Mouse (Mus musculus): ENCODE measurements around the gene Lamc2. TPM values are rescaled to one million over a fixed set of nuclear protein-coding genes. Genes with fewer than 3 reads are reported as not detected.
A peak's percentile ranks its signal among the peaks of the same experiment; 100 is the strongest.

Gene Lamc2
- 0.47 and 0.94 TPM in 2 replicates for polyA plus RNA-seq (2016; fragmentation: Nextera tagmentation; extraction: Ambion mirVana)

DNA sequence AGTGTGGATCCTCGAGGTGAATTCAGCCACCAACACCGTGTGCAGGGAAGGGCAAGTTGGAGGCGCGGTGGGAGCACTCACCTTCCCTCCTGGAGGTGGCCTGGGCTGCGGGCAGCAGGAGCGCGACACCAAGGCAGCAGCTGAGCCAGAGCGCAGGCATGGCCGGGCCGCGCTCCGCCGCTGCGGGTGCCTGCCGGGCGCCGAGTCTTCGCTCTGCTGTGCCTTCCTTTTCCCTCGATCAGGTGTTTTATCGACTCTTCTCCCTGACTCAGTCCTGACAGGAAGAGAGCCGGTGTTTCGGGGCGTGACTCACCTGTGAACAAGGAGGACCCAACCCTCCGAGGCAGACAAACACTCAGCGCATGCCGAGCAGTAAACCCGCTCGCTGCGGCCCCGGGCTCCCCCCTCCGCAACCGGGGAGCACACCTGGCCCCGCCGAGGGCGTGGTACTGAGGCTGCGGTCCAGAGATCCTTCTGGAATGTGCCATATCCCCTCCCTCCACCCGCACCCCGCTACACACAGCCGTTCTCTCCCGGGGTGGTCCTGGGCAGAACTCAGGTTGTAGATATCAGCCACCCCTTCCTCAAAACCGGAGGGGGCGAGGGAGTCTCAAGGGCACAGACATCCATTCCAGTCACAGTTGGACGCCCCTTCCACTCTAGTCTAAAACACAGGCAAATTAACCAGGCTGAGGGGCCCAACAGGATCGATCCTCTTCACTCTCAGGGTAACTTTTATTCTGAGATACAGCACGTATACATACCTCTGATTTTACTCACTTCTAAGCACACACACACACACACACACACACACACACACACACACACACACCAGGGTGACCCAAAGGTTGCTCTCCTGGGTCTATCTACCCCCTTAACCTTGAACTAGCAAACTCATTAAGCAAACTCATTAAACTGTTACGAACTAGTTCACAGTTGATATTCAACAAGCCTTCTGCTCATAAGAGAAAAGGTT is at the start of gene Lamc2:
Gene Lamc2, minus strand, starts transcription at position 620 of the 976 bp plus-strand sequence.
- H3K9ac ChIP-seq: peak within 1 kb of the TSS; percentile 8; the same call in 1 of the 2 replicates
- 2% methylated on average over 46 of the region's 46 CpGs for WGBS
- ATAC-seq (ENCODE audit: low FRiP score): peak; percentile 51; the same call in 1 of the 2 replicates
- no peak within 1 kb of the TSS for H3K27ac ChIP-seq
- H3K36me3 ChIP-seq (replicated peaks): no peaks in the 10 kb centered on the region
- H3K27me3 ChIP-seq: peaks cover 59% of the 10 kb centered on the region
- H3K4me2 ChIP-seq: peak within 1 kb of the TSS; percentile 60
- no peaks in the 10 kb centered on the region for H3K9me3 ChIP-seq
- H3K4me1 ChIP-seq: peaks cover 15% of the 10 kb centered on the region
- peak within 1 kb of the TSS; percentile 33 for H3K4me3 ChIP-seq (replicated peaks)

DNA sequence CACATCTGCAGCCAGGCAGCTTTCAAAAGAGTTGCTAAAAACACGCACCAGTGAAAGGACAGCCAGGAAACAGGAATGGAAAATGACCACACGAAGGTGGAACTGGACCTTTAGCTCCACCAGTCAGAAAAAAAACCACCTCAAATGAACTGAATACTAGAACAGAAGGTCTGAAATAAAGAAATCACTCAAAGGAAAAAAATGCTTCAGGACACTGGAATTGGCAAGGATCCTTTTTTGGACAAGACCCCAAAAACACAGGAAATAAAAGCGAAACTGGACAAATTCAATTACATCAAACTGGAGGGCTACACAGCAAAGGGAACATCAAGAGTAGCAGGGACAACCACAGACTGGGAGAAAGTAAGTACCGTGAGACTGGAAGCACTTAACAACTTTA is 49.3 kb upstream of the Lamc2 start:
- H3K9ac ChIP-seq: no peak overlapping the region
- peaks cover 37% of the 10 kb centered on the region for H3K36me3 ChIP-seq (replicated peaks)
- no peak overlapping the region for H3K27ac ChIP-seq
- no peaks in the 10 kb centered on the region for H3K27me3 ChIP-seq
- H3K4me3 ChIP-seq (replicated peaks): no peak overlapping the region
- H3K4me1 ChIP-seq: no peaks in the 10 kb centered on the region
- no peak overlapping the region for H3K4me2 ChIP-seq
- ATAC-seq (ENCODE audit: low FRiP score): no peak
- 85% methylated on average over 4 of the region's 4 CpGs for WGBS
- H3K9me3 ChIP-seq: no peaks in the 10 kb centered on the region

DNA sequence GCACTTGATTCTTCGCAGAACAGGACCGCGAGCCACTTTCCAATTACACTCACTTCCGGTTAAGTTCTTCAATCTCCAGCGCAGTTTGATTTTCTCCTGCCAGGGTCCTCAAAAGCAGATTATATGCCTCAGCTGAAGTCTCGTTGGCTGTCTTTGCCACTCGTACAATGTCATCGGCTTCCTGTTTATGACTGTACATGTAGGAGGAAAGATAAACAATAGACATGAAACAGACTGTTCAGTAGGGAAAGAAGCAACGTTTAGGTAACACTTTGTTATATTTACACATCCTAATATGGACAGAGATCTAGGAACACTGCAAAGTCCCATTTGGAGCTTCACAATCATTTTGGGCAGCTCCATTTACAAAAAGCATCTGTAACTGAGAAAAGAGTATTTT is 45.4 kb upstream of the Lamc2 start:
- no peak overlapping the region for H3K4me3 ChIP-seq (replicated peaks)
- H3K36me3 ChIP-seq (replicated peaks): peaks cover 59% of the 10 kb centered on the region
- 95% methylated on average over 9 of the region's 9 CpGs for WGBS
- H3K27me3 ChIP-seq: no peaks in the 10 kb centered on the region
- no peaks in the 10 kb centered on the region for H3K4me1 ChIP-seq
- H3K27ac ChIP-seq: no peak overlapping the region
- no peaks in the 10 kb centered on the region for H3K9me3 ChIP-seq
- H3K9ac ChIP-seq: no peak overlapping the region
- no peak overlapping the region for H3K4me2 ChIP-seq
- no peak for ATAC-seq (ENCODE audit: low FRiP score)

DNA sequence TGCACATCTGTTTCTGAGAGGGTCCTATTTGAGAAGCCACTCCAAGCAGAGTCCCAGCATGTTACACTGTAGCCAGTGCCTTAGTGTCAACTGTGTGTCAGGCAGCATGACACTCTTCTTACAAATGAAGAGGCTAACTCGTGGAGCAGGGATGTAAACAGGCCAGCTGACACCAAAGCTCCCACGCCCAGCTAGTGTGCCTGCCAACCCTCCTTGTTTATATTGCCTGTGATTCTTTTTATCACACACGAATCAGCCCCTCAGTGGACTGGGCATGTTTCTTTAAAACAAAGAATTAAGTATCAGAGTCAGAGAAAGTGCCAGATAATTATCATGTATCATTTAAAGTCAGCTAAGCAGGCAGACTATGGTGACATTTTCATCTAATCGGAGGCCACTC is 41.7 kb upstream of the Lamc2 start:
- WGBS: 85% methylated on average over 4 of the region's 4 CpGs
- H3K9ac ChIP-seq: no peak overlapping the region
- H3K4me3 ChIP-seq (replicated peaks): no peak overlapping the region
- H3K27ac ChIP-seq: no peak overlapping the region
- ATAC-seq (ENCODE audit: low FRiP score): no peak
- no peaks in the 10 kb centered on the region for H3K27me3 ChIP-seq
- peaks cover 68% of the 10 kb centered on the region for H3K36me3 ChIP-seq (replicated peaks)
- no peaks in the 10 kb centered on the region for H3K9me3 ChIP-seq
- no peaks in the 10 kb centered on the region for H3K4me1 ChIP-seq
- no peak overlapping the region for H3K4me2 ChIP-seq

DNA sequence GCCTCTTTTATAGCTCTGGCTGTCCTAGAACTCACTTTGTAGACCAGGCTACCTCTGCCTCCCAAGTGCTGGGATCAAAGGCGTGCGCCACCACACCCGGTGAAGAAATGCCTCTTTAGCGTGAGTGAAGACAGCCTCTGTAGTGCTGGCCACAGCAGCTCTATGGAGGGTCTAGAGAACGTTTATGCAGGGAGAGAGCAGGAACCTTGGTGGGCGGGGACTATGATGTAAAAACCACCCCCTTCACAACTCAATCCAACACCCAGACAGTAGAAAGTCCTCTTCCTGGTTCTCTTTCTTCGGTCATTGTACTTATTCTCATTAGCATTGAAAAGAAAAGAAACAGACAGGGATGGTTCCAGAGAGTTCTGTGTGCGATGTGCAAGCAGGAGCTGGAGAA is 40.8 kb upstream of the Lamc2 start:
- no peak overlapping the region for H3K9ac ChIP-seq
- H3K4me1 ChIP-seq: no peaks in the 10 kb centered on the region
- H3K4me3 ChIP-seq (replicated peaks): no peak overlapping the region
- ATAC-seq (ENCODE audit: low FRiP score): no peak
- H3K9me3 ChIP-seq: no peaks in the 10 kb centered on the region
- no peak overlapping the region for H3K27ac ChIP-seq
- H3K36me3 ChIP-seq (replicated peaks): peaks cover 62% of the 10 kb centered on the region
- H3K4me2 ChIP-seq: no peak overlapping the region
- 87% methylated on average over 8 of the region's 8 CpGs for WGBS
- H3K27me3 ChIP-seq: no peaks in the 10 kb centered on the region

DNA sequence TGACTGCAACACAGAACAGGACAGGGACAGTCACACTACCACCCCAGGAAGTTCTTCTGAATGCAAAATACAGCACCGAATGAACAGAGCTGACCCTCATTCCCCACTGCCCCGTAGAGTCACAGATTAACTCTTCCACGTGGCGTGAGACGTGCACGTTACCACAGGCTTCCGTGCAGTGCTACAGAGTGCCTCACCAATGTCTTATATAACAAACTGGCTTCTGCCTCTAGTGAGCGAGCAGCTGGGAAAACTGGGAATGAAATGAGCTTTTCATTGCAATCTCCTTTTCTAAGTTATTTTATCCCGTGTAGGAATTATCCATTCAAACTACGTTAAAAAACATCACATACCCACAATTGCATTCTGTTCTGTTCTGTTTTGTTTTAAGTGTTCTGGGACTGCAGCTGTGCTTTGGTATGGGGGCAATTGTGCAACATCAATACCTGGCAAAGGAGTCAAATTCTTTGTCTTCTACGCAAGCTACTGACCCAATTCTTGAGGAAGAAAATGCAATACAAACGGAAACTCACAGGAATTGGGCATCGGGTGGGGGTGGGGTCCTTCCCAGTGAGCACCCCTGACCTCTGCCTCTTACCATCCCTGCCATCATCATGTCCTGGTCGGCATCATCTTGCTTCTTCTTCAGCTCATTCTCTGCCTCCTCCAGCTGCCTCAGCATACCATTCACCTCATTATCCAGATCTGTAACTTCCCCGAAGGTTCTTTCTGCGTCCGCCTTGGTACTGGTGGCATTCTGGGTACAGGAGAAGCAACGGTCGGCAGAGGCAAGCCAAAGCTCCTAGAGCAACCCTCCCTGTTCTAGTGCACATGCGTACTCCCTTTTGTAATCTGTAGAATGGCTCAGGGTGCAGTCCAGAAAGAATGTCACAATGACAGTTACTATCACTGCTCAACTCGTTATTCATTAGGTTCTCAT is 39.8 kb upstream of the Lamc2 start:
- H3K4me2 ChIP-seq: no peak overlapping the region
- no peaks in the 10 kb centered on the region for H3K9me3 ChIP-seq
- no peak for ATAC-seq (ENCODE audit: low FRiP score)
- 85% methylated on average over 21 of the region's 21 CpGs for WGBS
- no peaks in the 10 kb centered on the region for H3K27me3 ChIP-seq
- no peaks in the 10 kb centered on the region for H3K4me1 ChIP-seq
- no peak overlapping the region for H3K27ac ChIP-seq
- peaks cover 61% of the 10 kb centered on the region for H3K36me3 ChIP-seq (replicated peaks)
- H3K4me3 ChIP-seq (replicated peaks): no peak overlapping the region
- H3K9ac ChIP-seq: no peak overlapping the region

DNA sequence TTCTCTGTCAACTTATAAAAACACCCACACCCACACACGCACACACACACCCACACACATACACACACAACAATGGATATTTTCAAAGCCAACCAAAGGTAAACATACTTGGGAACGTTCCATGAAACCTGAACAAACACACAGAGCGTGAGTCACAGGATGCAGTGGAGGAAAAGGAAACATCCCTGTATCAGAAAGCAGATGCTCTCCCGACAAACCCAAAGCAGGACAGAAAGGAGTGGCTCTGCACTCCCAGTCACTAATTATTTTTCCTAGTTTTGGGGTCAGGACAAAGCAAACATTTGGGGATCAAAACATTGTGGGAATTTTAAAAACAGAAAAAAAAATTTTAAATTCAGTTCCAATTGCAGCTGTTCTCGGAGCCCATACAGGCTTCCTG is 38.1 kb upstream of the Lamc2 start:
- no peak overlapping the region for H3K4me2 ChIP-seq
- no peak overlapping the region for H3K4me3 ChIP-seq (replicated peaks)
- H3K27ac ChIP-seq: no peak overlapping the region
- H3K36me3 ChIP-seq (replicated peaks): peaks cover 63% of the 10 kb centered on the region
- ATAC-seq (ENCODE audit: low FRiP score): no peak
- no peaks in the 10 kb centered on the region for H3K4me1 ChIP-seq
- H3K9ac ChIP-seq: no peak overlapping the region
- WGBS: 87% methylated on average over 5 of the region's 5 CpGs
- H3K9me3 ChIP-seq: no peaks in the 10 kb centered on the region
- no peaks in the 10 kb centered on the region for H3K27me3 ChIP-seq

DNA sequence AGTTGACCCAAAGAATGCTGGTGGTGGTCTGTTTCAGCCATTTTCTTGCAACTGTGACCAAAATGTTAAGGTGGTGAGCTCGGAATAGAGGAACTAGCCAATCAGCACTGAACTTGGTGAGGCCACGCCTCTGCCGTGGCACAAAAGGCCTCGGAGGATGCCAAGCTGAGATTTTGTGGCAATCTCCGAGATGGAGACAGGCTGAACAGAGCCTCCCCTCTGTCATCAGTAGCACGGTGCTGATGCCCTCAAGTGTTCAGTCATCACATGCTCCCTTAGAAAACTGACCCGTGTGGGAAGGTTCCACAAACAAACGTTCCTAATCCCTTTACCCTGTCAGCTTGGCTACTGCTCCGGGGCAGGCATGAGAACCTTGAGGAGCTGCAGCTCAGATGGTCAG is 33.1 kb upstream of the Lamc2 start:
- Histone ChIP-seq H3K4me3 (replicated peaks) (no peak overlapping the region), H3K4me2 (no peak overlapping the region), H3K36me3 (replicated peaks) (peaks cover 30% of the 10 kb centered on the region), H3K9me3 (no peaks in the 10 kb centered on the region), H3K27ac (no peak overlapping the region), H3K9ac (no peak overlapping the region), H3K4me1 (no peaks in the 10 kb centered on the region), H3K27me3 (no peaks in the 10 kb centered on the region)
- ATAC-seq (ENCODE audit: low FRiP score): no peak
- 58% methylated on average over 9 of the region's 9 CpGs for WGBS

DNA sequence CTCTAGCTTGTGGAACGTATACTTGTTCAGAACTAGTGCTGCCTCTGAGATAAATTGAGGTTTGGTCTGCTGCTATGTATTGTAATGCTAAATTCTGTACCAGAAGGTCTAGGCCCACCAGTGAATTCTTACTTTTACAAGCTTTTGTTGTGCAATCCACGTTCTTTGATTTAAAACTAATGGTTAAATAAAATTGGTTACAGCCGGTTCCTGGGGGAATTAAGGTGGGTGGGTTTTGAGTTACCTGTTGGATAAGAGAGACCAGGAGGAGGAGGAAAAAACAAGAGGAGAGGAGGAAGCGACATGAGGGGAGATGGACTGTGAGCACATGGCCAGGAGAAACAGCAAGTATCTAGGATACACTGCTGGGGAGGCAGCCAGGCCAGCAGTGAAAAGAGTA is 30.3 kb upstream of the Lamc2 start:
- Histone ChIP-seq H3K4me2 (no peak overlapping the region), H3K27ac (no peak overlapping the region), H3K4me3 (replicated peaks) (no peak overlapping the region), H3K36me3 (replicated peaks) (peaks cover 20% of the 10 kb centered on the region), H3K9ac (no peak overlapping the region), H3K9me3 (no peaks in the 10 kb centered on the region), H3K27me3 (no peaks in the 10 kb centered on the region), H3K4me1 (no peaks in the 10 kb centered on the region)
- no peak for ATAC-seq (ENCODE audit: low FRiP score)
- 78% methylated on average over 4 of the region's 4 CpGs for WGBS

DNA sequence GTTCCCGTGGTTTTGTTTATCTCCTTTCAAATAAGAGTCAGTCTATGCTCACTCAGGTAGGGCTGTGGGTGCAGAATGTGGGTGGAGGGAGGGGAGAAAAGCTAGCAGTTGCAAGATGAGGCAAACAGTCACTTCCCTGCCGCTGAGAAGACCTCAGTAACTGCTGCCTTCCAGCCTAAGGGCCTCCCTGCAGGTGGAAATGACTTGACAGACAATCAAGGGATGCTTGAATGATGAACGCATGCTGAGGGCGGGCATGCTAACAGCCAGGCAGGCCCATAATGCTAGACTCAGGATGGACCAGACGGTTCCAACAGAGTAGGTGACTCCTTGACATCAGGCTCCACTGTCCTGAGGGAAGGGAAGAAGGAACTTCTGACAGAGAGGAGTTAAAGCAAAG is 29.4 kb upstream of the Lamc2 start:
- Histone ChIP-seq H3K4me1 (no peaks in the 10 kb centered on the region), H3K9ac (no peak overlapping the region), H3K27me3 (no peaks in the 10 kb centered on the region), H3K27ac (no peak overlapping the region), H3K4me3 (replicated peaks) (no peak overlapping the region), H3K9me3 (no peaks in the 10 kb centered on the region), H3K36me3 (replicated peaks) (peaks cover 12% of the 10 kb centered on the region; the same call in 1 of the 2 replicates), H3K4me2 (no peak overlapping the region)
- no peak for ATAC-seq (ENCODE audit: low FRiP score)
- 81% methylated on average over 5 of the region's 5 CpGs for WGBS

DNA sequence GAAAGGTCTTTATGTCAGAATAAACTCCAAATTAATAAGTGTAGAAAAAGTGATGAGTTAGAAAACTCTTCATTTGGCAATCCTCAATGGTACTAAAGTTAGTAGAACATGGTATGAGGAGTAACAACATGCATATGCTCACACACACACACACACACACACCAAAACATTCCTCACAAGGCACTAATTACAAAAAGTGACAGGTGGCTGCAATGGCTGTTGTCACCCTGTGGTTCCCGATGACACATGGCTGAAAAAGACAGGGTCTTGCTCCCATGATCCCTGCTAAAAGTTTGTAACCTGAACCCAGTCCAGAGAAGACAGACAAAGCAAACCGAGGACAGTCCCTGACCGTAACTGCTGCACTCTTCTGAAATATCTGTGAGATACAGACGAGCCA is 24.7 kb upstream of the Lamc2 start:
- 62% methylated on average over 4 of the region's 4 CpGs for WGBS
- Histone ChIP-seq H3K4me3 (replicated peaks) (no peak overlapping the region), H3K36me3 (replicated peaks) (no peaks in the 10 kb centered on the region), H3K9ac (no peak overlapping the region), H3K27me3 (no peaks in the 10 kb centered on the region), H3K27ac (no peak overlapping the region), H3K4me1 (no peaks in the 10 kb centered on the region), H3K9me3 (no peaks in the 10 kb centered on the region), H3K4me2 (no peak overlapping the region)
- no peak for ATAC-seq (ENCODE audit: low FRiP score)

DNA sequence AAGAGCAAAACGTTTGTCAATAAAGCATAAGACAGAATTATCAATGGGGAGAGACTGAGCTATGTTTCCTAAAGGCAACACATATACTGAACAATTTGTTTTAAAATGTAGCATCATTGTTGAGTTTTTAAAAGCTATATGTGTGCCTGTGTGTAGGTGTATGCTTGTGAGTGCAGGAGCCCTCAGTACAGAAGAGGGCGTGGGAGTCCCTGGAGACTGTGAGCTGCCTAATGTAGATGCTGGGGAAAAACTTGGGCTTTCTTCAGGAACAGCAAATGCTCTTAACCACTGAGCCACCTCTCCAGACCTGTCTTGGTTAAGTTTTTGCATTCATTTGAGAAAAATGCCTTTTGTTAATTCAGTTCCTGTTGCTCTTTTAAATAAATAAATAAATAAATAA is 24.0 kb upstream of the Lamc2 start:
- no peaks in the 10 kb centered on the region for H3K36me3 ChIP-seq (replicated peaks)
- no peaks in the 10 kb centered on the region for H3K9me3 ChIP-seq
- ATAC-seq (ENCODE audit: low FRiP score): no peak
- no peak overlapping the region for H3K4me3 ChIP-seq (replicated peaks)
- WGBS: 83% methylated on average over 2 of the region's 2 CpGs
- no peak overlapping the region for H3K27ac ChIP-seq
- H3K4me1 ChIP-seq: no peaks in the 10 kb centered on the region
- no peak overlapping the region for H3K9ac ChIP-seq
- H3K27me3 ChIP-seq: no peaks in the 10 kb centered on the region
- no peak overlapping the region for H3K4me2 ChIP-seq

Measured in forebrain, embryonic 12.5 days (tissue).